Mouse (Mus musculus): ENCODE measurements at regions not wholly inside any gene's neighbourhood (a gene's known extent, or its start where the extent isn't known, plus 50 kb on each side); places are given as distances from the start of the nearest gene placed in this dataset.
A peak's percentile ranks its signal among the peaks of the same experiment; 100 is the strongest.
"Not testable (repeated sequence)": the region's sequence is repeated elsewhere in the genome, so short reads cannot be mapped to it uniquely, and the experiment has no call there.

DNA sequence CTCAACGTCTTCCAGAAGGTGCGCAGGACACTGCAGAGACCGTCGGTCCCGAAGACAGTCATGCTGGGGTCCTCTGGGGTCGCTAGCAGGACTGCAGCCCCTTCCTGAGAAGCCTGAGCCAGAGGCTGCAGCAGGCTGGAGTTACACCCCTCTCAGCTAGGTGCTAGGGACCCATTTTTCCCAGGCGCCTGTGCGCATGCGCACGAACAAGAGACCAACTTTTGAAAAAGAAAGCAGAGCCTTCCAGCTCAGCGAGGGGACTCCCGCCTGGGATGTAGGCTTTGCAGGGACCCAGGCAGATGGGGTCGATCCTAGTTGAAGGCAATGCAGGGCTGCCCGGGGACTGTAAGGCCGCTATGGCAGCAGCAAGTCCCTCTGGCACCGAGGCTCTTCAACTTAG is 104.7 kb upstream of the Atg7 start:
- H3K4me3 ChIP-seq; H3K79me2 ChIP-seq (replicated peaks; ENCODE audit: control insufficient read depth, insufficient read depth, low read length); H3K4me1 ChIP-seq (ENCODE audit: control insufficient read depth, insufficient read depth, low read length); H3K36me3 ChIP-seq (ENCODE audit: control insufficient read depth, insufficient read depth, low read length); H3K27me3 ChIP-seq (ENCODE audit: control insufficient read depth, insufficient read depth, low read length); DNase-seq; H3K9ac ChIP-seq (ENCODE audit: low read depth, low read length); H3K27ac ChIP-seq; intact Hi-C loops (cut with DNase I): not testable (repeated sequence)
- WGBS, result 25% methylated on average over 10 of the region's 16 CpGs

DNA sequence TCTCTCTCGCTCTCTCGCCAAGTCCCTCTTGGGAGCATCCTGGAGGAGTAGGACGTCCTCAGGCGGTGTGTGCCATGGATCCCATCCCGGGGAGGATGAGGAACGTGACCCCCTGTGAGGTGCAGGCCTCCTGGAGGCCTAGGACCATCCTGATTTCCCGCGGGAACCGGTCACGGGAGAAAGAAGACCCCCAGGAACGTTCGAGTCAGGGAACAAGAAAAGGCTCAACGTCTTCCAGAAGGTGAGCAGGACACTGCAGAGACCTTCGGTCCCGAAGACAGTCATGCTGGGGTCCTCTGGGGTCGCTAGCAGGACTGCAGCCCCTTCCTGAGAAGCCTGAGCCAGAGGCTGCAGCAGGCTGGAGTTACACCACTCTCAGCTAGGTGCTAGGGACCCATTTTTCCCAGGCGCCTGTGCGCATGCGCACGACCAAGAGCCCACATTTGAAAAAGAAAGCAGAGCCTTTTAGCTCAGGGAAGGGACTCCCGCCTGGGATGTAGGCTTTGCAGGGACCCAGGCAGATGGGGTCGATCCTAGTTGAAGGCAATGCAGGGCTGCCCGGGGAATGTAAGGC is 92.7 kb upstream of the Atg7 start:
- H3K4me1 ChIP-seq (ENCODE audit: control insufficient read depth, insufficient read depth, low read length); H3K79me2 ChIP-seq (replicated peaks; ENCODE audit: control insufficient read depth, insufficient read depth, low read length); H3K27me3 ChIP-seq (ENCODE audit: control insufficient read depth, insufficient read depth, low read length); intact Hi-C loops (cut with DNase I); H3K4me3 ChIP-seq; H3K9ac ChIP-seq (ENCODE audit: low read depth, low read length); H3K27ac ChIP-seq; H3K36me3 ChIP-seq (ENCODE audit: control insufficient read depth, insufficient read depth, low read length): not testable (repeated sequence)
- WGBS, result 32% methylated on average over 23 of the region's 23 CpGs
- peak; percentile 10 to 38 for DNase-seq

DNA sequence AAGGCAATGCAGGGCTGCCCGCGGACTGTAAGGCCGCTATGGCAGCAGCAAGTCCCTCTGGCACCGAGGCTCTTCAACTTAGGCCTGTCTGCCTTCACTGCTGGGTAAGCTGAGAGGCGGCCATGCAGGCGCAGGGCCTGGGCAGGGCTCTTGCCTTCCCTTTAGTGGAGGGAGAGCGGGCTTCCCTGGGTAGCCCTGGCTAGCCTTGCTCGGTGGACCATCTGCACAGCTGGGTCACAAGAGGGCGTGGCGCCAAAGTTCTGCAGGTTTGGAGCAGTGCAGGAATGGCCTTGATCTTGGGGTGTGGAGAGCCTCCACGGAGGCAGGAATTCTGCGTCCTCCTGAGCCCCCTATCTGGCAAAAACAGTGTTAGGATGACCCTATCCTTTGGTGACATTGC is 89.8 kb upstream of the Atg7 start:
- DNase-seq; H3K4me1 ChIP-seq (ENCODE audit: control insufficient read depth, insufficient read depth, low read length); H3K9ac ChIP-seq (ENCODE audit: low read depth, low read length); H3K27ac ChIP-seq; H3K4me3 ChIP-seq; intact Hi-C loops (cut with DNase I); H3K27me3 ChIP-seq (ENCODE audit: control insufficient read depth, insufficient read depth, low read length); H3K79me2 ChIP-seq (replicated peaks; ENCODE audit: control insufficient read depth, insufficient read depth, low read length); H3K36me3 ChIP-seq (ENCODE audit: control insufficient read depth, insufficient read depth, low read length): not testable (repeated sequence)
- 37% methylated on average over 4 of the region's 12 CpGs for WGBS

GRCm38 (mm10) chr6:114555186-114555585 is 87.7 kb upstream of the Atg7 start:
- 10% methylated on average over 5 of the region's 15 CpGs for WGBS
- DNase-seq, result peak in 1 of 2 experiments; percentile 20
- intact Hi-C loops (cut with DNase I); H3K9ac ChIP-seq (ENCODE audit: low read depth, low read length); H3K27ac ChIP-seq; H3K79me2 ChIP-seq (replicated peaks; ENCODE audit: control insufficient read depth, insufficient read depth, low read length); H3K27me3 ChIP-seq (ENCODE audit: control insufficient read depth, insufficient read depth, low read length); H3K4me1 ChIP-seq (ENCODE audit: control insufficient read depth, insufficient read depth, low read length); H3K36me3 ChIP-seq (ENCODE audit: control insufficient read depth, insufficient read depth, low read length); H3K4me3 ChIP-seq: not testable (repeated sequence)

GRCm38 (mm10) chr6:114577319-114577718 is 65.6 kb upstream of the Atg7 start:
- WGBS, result 17% methylated on average over 9 of the region's 15 CpGs
- H3K9ac ChIP-seq (ENCODE audit: low read depth, low read length); H3K36me3 ChIP-seq (ENCODE audit: control insufficient read depth, insufficient read depth, low read length); H3K27ac ChIP-seq; H3K4me1 ChIP-seq (ENCODE audit: control insufficient read depth, insufficient read depth, low read length); H3K4me3 ChIP-seq; H3K27me3 ChIP-seq (ENCODE audit: control insufficient read depth, insufficient read depth, low read length); H3K79me2 ChIP-seq (replicated peaks; ENCODE audit: control insufficient read depth, insufficient read depth, low read length); intact Hi-C loops (cut with DNase I): not testable (repeated sequence)
- peak; percentile 33 to 46 for DNase-seq

All from heart, adult 2 months (tissue).